Mouse (Mus musculus) megakaryocyte, embryonic 14.5 days (primary cell): ENCODE results near the gene Mpp1. TPM values are rescaled to one million over a fixed set of nuclear protein-coding genes. Genes with fewer than 3 reads are reported as not detected.

ENCODE experiments used
- H3K27me3 ChIP-seq: replicated peaks from 2 replicates; pipeline ENCODE3; 2012; ENCODE audit warnings: inconsistent platforms
- H3K36me3 ChIP-seq: replicated peaks from 2 replicates; pipeline ENCODE3; 2012; ENCODE audit warnings: low read length, inconsistent platforms, mixed read lengths
- H3K4me1 ChIP-seq: 2 replicates; pipeline ENCODE4 v1.6.1; 2012; ENCODE audit warnings: inconsistent platforms
- H3K4me3 ChIP-seq: replicated peaks from 2 replicates; pipeline ENCODE3; 2012; ENCODE audit warnings: moderate library complexity, mild to moderate bottlenecking, inconsistent platforms
- H3K9me3 ChIP-seq: 2 replicates; pipeline ENCODE4 v1.6.1; 2012; ENCODE audit warnings: inconsistent platforms
- FLI1 ChIP-seq: IDR thresholded peaks from 2 replicates; pipeline ENCODE4 v1.6.1; 2012; ENCODE audit warnings: low read length, inconsistent platforms, mixed read lengths
- GATA1 ChIP-seq: IDR thresholded peaks from 3 replicates; pipeline ENCODE4 v1.6.1; 2012; ENCODE audit warnings: mixed read lengths, low read length, inconsistent platforms, borderline replicate concordance
- polyA plus RNA-seq: library from polyadenylated mRNA; stranded (reverse); fragments of >175 nt; gene quantifications from 2 replicates; pipeline ENCODE4 v1.2.3, GENCODE M21; 2012; ENCODE audit warnings: low replicate concordance; ENCODE audit not compliant: insufficient read depth

Mpp1 gene
- polyA plus RNA-seq, 1 experiment: 11.2 TPM

GRCm38 (mm10) chrX:75129474-75129873 is 1.3 kb downstream of the Mpp1 start:
- H3K4me3 ChIP-seq: peak overlapping the region; percentile 92
- no peak for TF ChIP-seq GATA1
- no peak for TF ChIP-seq FLI1
- peaks cover 12% of the 10 kb centered on the region for H3K36me3 ChIP-seq
- H3K9me3 ChIP-seq: no peaks in the 10 kb centered on the region
- H3K4me1 ChIP-seq: peaks cover 3% of the 10 kb centered on the region
- peaks cover 5% of the 10 kb centered on the region for H3K27me3 ChIP-seq

- H3K36me3 ChIP-seq: peaks cover 20% of the 10 kb centered on the region
- TF ChIP-seq GATA1: no peak
- TF ChIP-seq FLI1: no peak
Measured at GRCm38 (mm10) chrX:75128333-75128980, 2.4 kb downstream of the Mpp1 start.

GRCm38 (mm10) chrX:75126893-75127292 is 3.9 kb downstream of the Mpp1 start:
- Histone ChIP-seq H3K36me3 (peaks cover 29% of the 10 kb centered on the region), H3K4me1 (peaks cover 3% of the 10 kb centered on the region), H3K27me3 (peaks cover 5% of the 10 kb centered on the region), H3K9me3 (no peaks in the 10 kb centered on the region), H3K4me3 (no peak overlapping the region)
- no peak for TF ChIP-seq GATA1

More at GRCm38 (mm10) chrX:75128333-75128980, 2.4 kb downstream of the Mpp1 start:
- H3K4me1 ChIP-seq: peaks cover 3% of the 10 kb centered on the region
- peaks cover 5% of the 10 kb centered on the region for H3K27me3 ChIP-seq
- no peaks in the 10 kb centered on the region for H3K9me3 ChIP-seq
- H3K4me3 ChIP-seq: peak overlapping the region; percentile 80

GRCm38 (mm10) chrX:75125606-75126005 is 5.2 kb downstream of the Mpp1 start:
- Histone ChIP-seq H3K9me3 (no peaks in the 10 kb centered on the region), H3K4me1 (peaks cover 3% of the 10 kb centered on the region), H3K36me3 (peaks cover 40% of the 10 kb centered on the region), H3K4me3 (no peak overlapping the region), H3K27me3 (peaks cover 1% of the 10 kb centered on the region)
- TF ChIP-seq FLI1: no peak

- H3K9me3 ChIP-seq: no peaks in the 10 kb centered on the region
- H3K4me3 ChIP-seq: no peak overlapping the region
- TF ChIP-seq FLI1 (no peak), GATA1 (no peak)
- no peaks in the 10 kb centered on the region for H3K4me1 ChIP-seq
- H3K36me3 ChIP-seq: peaks cover 84% of the 10 kb centered on the region
- peaks cover 3% of the 10 kb centered on the region for H3K27me3 ChIP-seq
Measured at GRCm38 (mm10) chrX:75115550-75115949, 15.3 kb downstream of the Mpp1 start.

GRCm38 (mm10) chrX:75102293-75102692 is 28.5 kb downstream of the Mpp1 start:
- H3K4me1 ChIP-seq: no peaks in the 10 kb centered on the region
- H3K36me3 ChIP-seq: peaks cover 69% of the 10 kb centered on the region
- no peaks in the 10 kb centered on the region for H3K9me3 ChIP-seq
- TF ChIP-seq GATA1 (no peak), FLI1 (no peak)
- H3K27me3 ChIP-seq: peaks cover 6% of the 10 kb centered on the region
- no peak overlapping the region for H3K4me3 ChIP-seq

- peaks cover 38% of the 10 kb centered on the region for H3K36me3 ChIP-seq
- H3K9me3 ChIP-seq: no peaks in the 10 kb centered on the region
- H3K4me1 ChIP-seq: no peaks in the 10 kb centered on the region
- H3K27me3 ChIP-seq: peaks cover 10% of the 10 kb centered on the region
- TF ChIP-seq GATA1 (no peak), FLI1 (no peak)
- H3K4me3 ChIP-seq: no peak overlapping the region
Measured at GRCm38 (mm10) chrX:75098799-75099198, 32.0 kb downstream of the Mpp1 start.

GRCm38 (mm10) chrX:75096163-75096770 is 34.5 kb downstream of the Mpp1 start:
- TF ChIP-seq FLI1 (no peak), GATA1 (no peak)
- Histone ChIP-seq H3K27me3 (peaks cover 10% of the 10 kb centered on the region), H3K36me3 (peaks cover 25% of the 10 kb centered on the region), H3K4me1 (no peaks in the 10 kb centered on the region), H3K4me3 (peak overlapping the region; percentile 97), H3K9me3 (no peaks in the 10 kb centered on the region)

- TF ChIP-seq FLI1 (no peak), GATA1 (no peak)
- Histone ChIP-seq H3K9me3 (no peaks in the 10 kb centered on the region), H3K4me3 (peak within 1 kb of the TSS; percentile 97), H3K4me1 (no peaks in the 10 kb centered on the region), H3K27me3 (peaks cover 10% of the 10 kb centered on the region), H3K36me3 (peaks cover 18% of the 10 kb centered on the region)
Measured at GRCm38 (mm10) chrX:75095369-75096162, 35.2 kb downstream of the Mpp1 start, which contains the start of gene Dkc1. TSS of gene Dkc1 (plus strand) at chrX:75095854.

- H3K4me3 ChIP-seq: no peak overlapping the region
- H3K9me3 ChIP-seq: no peaks in the 10 kb centered on the region
- H3K4me1 ChIP-seq: peaks cover 7% of the 10 kb centered on the region; the same call in 1 of the 2 replicates
- H3K36me3 ChIP-seq: no peaks in the 10 kb centered on the region
- TF ChIP-seq GATA1 (no peak), FLI1 (no peak)
- H3K27me3 ChIP-seq: peaks cover 5% of the 10 kb centered on the region
Measured at GRCm38 (mm10) chrX:75085654-75086053, 45.2 kb downstream of the Mpp1 start.
